Mouse (Mus musculus) kidney, adult 8-10 months (tissue): ENCODE data around the gene Nudt5.
A peak's percentile ranks its signal among the peaks of the same experiment; 100 is the strongest.

Experiments used
- DNase-seq, 2 experiments: peaks; one replicate each; pipeline ENCODE4 v3.0.0; 2022

The Nudt5 gene

GRCm38 (mm10) chr2:5844873-5845631 is at the start of gene Nudt5, which contains the start of gene Cdc123:
Nudt5 (plus strand) TSS chr2:5845019.
Cdc123 (minus strand) TSS chr2:5845164.
- peak; percentile 89 for DNase-seq

- no peak for DNase-seq
Observed at GRCm38 (mm10) chr2:5797816-5798672, 46.8 kb upstream of the Nudt5 start.

- no peak for DNase-seq
Observed at GRCm38 (mm10) chr2:5801182-5801640, 43.6 kb upstream of the Nudt5 start.

DNA sequence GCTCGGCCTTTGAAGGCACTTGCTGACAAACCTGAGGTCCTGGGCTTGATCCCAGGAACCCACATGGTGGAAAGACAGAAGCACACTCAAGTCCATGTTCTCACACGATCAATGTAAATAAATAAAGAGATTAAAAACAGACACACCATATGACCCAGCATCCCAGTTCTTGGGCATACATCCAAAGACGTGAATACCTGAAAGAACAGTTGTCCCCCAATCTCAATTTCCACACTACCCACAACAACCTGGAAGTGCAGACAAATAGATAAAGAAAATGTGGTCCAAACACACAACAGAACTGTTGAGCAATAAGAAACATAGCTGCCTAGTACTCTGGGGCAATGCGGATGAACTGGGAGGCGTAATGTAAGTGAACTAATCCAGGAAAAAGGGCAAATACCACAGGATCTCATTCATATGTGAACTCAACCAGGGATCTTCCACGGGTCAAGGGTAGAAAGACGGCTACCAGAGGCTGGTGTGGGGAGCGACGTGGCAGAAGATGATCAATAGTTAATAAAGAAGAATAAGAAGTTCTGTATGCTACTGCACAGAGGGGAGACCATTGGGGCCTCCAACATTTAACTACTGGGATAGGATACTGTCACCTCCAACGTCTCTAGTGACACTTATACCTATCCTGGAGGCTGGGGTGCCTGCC is 42.8 kb upstream of the Nudt5 start:
- DNase-seq = no peak

DNA sequence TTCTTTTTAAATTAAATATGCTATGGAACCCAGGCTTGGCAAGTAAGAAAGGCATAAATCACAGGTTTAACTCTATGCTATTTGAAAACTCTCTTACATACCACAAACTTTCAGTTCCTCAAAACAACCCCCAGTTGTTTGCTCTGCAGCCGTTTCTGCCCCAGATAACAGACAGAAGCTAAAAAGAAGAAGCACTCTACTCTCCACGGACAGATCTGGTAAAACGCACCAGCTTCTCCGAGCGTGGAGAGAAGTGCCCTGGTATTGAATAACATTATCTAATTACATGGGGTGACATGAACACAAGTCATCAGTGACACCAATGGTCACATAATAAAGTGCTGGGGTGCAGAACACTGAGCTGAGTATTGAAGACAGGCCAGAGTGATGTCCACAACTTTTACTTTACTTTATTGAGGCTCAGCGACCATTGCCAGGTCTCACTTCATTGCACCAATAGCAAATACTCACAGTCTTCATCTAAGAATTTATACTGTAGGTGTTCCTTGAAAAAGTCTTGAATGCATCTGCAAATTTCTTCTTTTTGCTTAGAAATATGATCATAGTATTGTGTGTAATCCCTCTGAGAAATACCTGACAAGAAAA is 40.3 kb upstream of the Nudt5 start:
- DNase-seq = no peak

- DNase-seq = no peak
Observed at GRCm38 (mm10) chr2:5805228-5805627, 39.6 kb upstream of the Nudt5 start.

DNA sequence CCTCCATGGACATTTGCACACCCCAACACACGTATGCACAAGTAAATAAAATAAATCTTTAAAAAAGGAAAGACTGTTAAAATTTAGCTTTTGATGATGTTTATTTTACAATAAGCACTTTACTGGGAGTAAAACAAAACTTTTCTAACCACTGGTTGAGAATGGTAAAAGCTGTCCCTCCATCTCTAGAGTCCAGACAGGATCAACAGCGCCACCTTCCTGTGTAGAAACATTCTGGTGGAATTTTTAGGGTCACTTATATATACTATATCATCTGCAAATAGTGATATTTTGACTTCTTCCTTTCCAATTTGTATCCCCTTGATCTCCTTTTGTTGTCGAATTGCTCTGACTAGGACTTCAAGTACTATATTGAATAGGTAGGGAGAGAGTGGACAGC is 38.6 kb upstream of the Nudt5 start:
- peak in 1 of 2 experiments; percentile 17 for DNase-seq

- DNase-seq = no peak
Observed at GRCm38 (mm10) chr2:5810036-5810718, 34.6 kb upstream of the Nudt5 start.

DNA sequence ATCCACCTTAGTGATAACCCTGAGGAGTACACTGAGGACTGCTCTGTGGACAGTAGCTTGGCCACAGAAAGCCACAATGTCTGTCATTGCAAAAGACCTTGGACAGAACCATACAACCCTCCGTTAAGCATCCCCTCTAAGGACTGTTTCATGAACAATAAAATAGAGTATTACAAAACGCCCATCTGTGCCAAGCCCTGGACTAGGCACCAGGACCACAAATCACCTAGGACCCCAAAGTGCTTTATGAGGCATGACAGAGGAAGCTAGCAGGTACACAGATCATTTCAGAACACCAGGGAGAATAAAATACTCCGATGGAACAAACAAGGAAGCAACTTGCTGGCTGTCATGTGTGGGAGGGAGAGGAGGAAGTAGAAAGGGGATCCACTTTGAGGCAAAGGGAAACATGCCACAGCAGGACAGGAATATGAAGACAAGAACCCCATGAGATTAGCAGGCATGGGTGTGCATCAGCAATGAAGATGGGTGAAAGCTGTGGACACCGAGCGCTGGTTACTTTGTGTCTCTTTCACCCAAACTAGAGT is 33.5 kb upstream of the Nudt5 start:
- no peak for DNase-seq

GRCm38 (mm10) chr2:5821264-5821663 is 23.6 kb upstream of the Nudt5 start:
- DNase-seq = no peak

- no peak for DNase-seq
Observed at GRCm38 (mm10) chr2:5822449-5822848, 22.4 kb upstream of the Nudt5 start.

GRCm38 (mm10) chr2:5824213-5824612 is 20.6 kb upstream of the Nudt5 start:
- DNase-seq = no peak

- no peak for DNase-seq
Observed at GRCm38 (mm10) chr2:5824685-5825084, 20.1 kb upstream of the Nudt5 start.

- no peak for DNase-seq
Observed at GRCm38 (mm10) chr2:5825265-5825913, 19.4 kb upstream of the Nudt5 start.

DNA sequence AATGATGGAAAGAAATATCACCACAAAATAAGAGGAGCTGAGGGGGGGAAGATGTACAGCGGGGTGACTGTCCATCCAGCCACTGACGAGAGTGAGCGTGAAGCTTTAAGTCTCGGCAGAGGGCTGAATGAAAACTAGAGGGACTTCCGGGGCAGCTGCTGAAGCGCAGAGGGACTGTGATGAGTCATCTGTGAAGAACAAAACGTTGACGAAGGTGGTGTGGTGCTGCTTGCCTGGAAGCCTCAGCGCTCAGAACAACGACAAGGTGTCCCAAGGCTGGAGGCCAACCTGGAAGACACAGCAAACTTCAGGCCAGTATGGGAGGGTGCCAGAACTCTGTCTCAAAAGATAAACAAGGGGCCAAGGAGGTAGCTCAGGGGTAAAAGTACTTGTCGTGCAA is 4.0 kb upstream of the Nudt5 start:
- DNase-seq = no peak

DNA sequence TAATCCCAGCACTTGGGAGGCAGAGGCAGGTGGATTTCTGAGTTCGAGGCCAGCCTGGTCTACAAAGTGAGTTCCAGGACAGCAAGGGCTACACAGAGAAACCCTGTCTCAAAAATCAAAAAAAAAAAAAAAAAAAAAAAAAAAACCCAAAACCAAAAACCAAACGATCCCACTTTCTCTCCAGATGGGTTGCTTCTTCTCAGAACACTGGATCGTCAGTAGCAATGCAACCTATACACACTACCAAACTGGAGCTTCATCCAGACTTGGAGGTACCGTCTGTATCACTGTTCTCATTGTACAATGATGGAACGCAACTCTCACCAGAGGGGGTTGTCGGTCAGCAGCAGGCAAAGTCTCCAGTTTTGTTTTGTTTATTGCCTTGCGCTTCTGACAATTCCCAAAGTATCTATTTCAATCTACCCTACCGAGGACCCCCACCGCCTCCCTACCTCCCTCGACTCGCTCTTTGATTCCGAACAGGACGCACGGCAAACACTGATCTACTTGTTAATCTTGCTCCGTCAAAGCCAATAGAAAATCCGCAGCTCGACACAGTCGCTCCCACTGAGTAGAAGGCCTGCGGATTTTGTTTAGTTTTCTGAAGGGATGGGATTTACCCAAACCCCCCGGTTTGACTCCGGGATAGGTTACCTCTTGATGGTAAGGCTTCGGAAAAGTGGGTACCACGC is 492 bp upstream of the Nudt5 start:
- DNase-seq = no peak

- no peak for DNase-seq
Observed at GRCm38 (mm10) chr2:5845826-5846225, 1.0 kb downstream of the Nudt5 start.

DNA sequence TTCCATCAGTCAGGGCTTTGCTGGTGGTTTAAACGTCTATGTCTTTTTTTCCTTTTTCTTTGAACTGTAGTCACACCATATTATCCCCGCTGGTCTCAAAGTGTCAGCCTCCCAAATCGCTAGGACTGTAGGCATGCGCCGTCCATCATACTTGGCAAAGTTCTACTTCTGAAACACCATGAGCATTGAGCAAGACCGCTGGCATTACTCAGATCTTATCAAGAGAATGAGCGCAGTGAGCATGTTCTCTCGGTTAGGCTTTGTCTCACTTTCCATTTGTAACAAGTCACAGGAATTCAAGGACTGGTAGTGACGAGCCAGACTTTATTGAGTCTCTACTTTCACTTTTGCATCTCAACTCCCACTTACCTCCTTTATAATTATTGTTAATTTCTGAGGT is 6.3 kb downstream of the Nudt5 start:
- no peak for DNase-seq

DNA sequence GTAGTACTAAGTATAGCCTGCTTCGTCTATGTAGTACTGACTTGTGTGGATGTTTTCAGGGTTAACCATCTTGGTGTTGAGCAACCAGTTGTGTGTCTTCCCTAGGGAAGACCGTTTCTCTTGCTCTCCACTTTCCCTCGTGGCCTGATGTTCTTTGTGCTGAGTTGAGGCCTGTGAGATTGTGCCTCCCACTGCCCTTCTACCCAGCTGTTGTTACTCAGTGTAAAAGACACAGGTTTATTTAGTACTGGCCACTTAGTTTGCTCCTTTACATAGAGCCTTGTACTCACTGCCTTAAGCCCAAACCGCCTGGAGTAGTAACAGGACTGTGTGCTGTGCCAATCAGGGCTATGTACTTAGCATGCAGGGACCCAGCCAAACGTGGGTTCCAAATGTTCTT is 7.0 kb downstream of the Nudt5 start:
- no peak for DNase-seq

GRCm38 (mm10) chr2:5862834-5863233 is 18.0 kb downstream of the Nudt5 start, which contains the start of gene Gm13199:
Gm13199 (minus strand) TSS chr2:5862934.
- DNase-seq = no peak

DNA sequence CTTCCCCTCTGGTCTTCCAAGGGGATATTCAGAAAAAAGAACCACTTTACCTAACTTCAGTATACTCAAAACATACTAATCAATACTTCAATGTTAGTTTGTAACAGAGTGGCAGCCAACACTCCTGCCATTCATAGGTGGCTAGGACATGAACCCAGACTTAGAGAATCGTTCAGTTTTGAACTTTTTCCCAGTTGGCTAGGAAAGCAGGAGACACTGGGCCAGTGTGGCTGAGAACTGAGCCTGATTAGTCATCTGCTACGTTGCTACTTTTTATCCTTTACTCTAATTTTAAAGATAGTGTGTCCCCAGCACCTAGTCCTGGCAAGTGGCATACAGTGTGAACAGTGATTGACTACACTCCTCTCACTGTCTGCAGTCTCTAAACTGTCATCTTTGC is 22.9 kb downstream of the Nudt5 start:
- no peak for DNase-seq
